Mouse (Mus musculus) cerebellum, adult 18-20 months (tissue): ENCODE measurements at regions not wholly inside any gene's neighbourhood (a gene's known extent, or its start where the extent isn't known, plus 50 kb on each side); places are given as distances from the start of the nearest gene placed in this dataset.

Experiments
- DNase-seq, 2 experiments: peaks; one replicate each; pipeline ENCODE4 v3.0.0; 2021

- no peak for DNase-seq
These were observed 230.9 kb downstream of the Gm19410 start for GRCm38 (mm10) chr8:35996330-35997077.

GRCm38 (mm10) chr8:35999584-35999983, 234.0 kb downstream of the Gm19410 start:
- no peak for DNase-seq

GRCm38 (mm10) chr8:36004387-36004786, 238.8 kb downstream of the Gm19410 start:
- no peak for DNase-seq

GRCm38 (mm10) chr8:36005536-36005935, 239.9 kb downstream of the Gm19410 start:
- no peak for DNase-seq

- DNase-seq: no peak
These were observed 242.1 kb downstream of the Gm19410 start for GRCm38 (mm10) chr8:36007724-36008123.

- peak; percentile 54 to 55 for DNase-seq
These were observed 244.0 kb downstream of the Gm19410 start for GRCm38 (mm10) chr8:36009565-36009964.

GRCm38 (mm10) chr8:36010446-36011217, 245.0 kb downstream of the Gm19410 start:
- DNase-seq: no peak

GRCm38 (mm10) chr8:36014862-36015261, 249.3 kb downstream of the Gm19410 start:
- DNase-seq: no peak

GRCm38 (mm10) chr8:36016321-36017114, 250.9 kb downstream of the Gm19410 start:
- no peak for DNase-seq

- DNase-seq: no peak
These were observed 253.6 kb downstream of the Gm19410 start for GRCm38 (mm10) chr8:36018993-36019753.

GRCm38 (mm10) chr8:36019895-36020294, 254.3 kb downstream of the Gm19410 start:
- DNase-seq: no peak

- DNase-seq: no peak
These were observed 262.0 kb downstream of the Gm19410 start for GRCm38 (mm10) chr8:36027586-36027985.

GRCm38 (mm10) chr8:36028121-36028955, 262.7 kb downstream of the Gm19410 start:
- no peak for DNase-seq

- DNase-seq: no peak
These were observed 263.9 kb downstream of the Gm19410 start for GRCm38 (mm10) chr8:36029445-36029844.

- DNase-seq: no peak
These were observed 264.6 kb downstream of the Gm19410 start for GRCm38 (mm10) chr8:36030237-36030636.

GRCm38 (mm10) chr8:36031966-36032719, 266.6 kb downstream of the Gm19410 start:
- no peak for DNase-seq

- DNase-seq: no peak
These were observed 269.7 kb downstream of the Gm19410 start for GRCm38 (mm10) chr8:36035339-36035738.

GRCm38 (mm10) chr8:36036271-36036670, 270.7 kb downstream of the Gm19410 start:
- DNase-seq: no peak

GRCm38 (mm10) chr8:36041222-36041864, 275.8 kb downstream of the Gm19410 start:
- DNase-seq: no peak

- DNase-seq: no peak
These were observed 277.0 kb downstream of the Gm19410 start for GRCm38 (mm10) chr8:36042594-36042993.
